Comparison of ENCODE assay signal across 8 mouse cellular contexts in the genomic region with DNA sequence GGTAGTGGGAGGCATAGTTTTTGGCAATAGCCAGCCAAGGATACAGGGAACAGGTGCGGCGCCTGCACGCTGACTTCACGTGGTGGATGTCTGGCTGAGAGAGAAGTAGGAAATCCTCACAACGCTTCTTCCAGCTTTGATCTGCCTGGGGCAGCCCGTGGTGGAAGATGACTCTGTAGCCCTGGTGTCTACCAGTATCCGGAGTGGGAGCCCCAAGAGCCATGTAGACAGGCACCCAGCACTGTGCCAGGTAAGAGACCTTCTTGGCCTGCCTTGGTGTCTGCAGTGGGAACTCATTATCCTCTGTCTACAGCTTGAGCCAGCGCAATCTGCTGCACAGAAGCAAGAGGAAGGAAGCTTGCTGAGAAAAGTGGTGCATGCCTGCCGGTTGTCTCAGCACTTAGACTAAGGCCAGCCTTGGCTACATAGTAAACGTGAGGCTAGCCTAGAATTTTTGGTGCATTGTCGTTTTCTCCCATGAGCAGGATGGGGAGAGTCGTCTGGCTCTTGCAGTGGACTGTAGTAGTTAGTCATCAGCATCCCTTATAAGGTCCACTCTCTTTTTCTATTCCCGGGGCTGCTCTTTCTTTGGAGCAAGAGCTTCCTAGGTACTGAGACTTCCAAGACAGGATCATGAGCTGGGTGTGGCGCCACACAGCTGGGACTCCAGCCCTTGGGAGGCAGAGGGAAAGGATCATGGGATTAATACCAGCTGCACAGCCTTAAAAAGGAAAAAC. TPM values are rescaled to one million over a fixed set of nuclear protein-coding genes. Genes with fewer than 3 reads are reported as not detected.
DNase-seq lines count a peak whose midpoint lies in the region; ATAC-seq and TF ChIP-seq lines count a peak whose summit lies in the region.

No protein-coding gene starts in this region.

- ATAC-seq in heart, embryonic 14.5 days (ENCODE audit: insufficient number of reproducible peaks, insufficient read depth, low FRiP score, low read depth) = no peak
- ATAC-seq in G1E (ENCODE audit: extremely low read depth, insufficient number of reproducible peaks, low FRiP score, poor library complexity, severe bottlenecking) = no peak
- no peak for ATAC-seq in hindbrain, embryonic 15.5 days (ENCODE audit: low FRiP score, low read depth)
- no peak for ATAC-seq in midbrain, embryonic 13.5 days

- H3K4me1 ChIP-seq in heart, embryonic 14.5 days (ENCODE audit: control insufficient read depth in 2 of 2, insufficient read depth in 2 of 2, low read length in 2 of 2) = peaks cover 7 to 11% of the 10 kb centered on the region in 2 experiments
- H3K4me1 ChIP-seq in G1E (ENCODE audit: insufficient read depth, low read depth, low read length) = peaks cover 88% of the 10 kb centered on the region
- peaks cover 34% of the 10 kb centered on the region for H3K4me1 ChIP-seq in hindbrain, embryonic 15.5 days (replicated peaks)
- peaks cover 18% of the 10 kb centered on the region for H3K4me1 ChIP-seq in midbrain, embryonic 13.5 days (replicated peaks)

- peak overlapping the region in 1 of 2 experiments; percentile 56; a peak in 2 of 4 replicates for H3K4me3 ChIP-seq in heart, embryonic 14.5 days (ENCODE audit: control insufficient read depth in 1 of 2, insufficient read depth in 1 of 2, low read depth in 1 of 2, low read length in 2 of 2)
- H3K4me3 ChIP-seq in G1E (ENCODE audit: low read depth, low read length) = peak overlapping the region; percentile 84
- H3K4me3 ChIP-seq in hindbrain, embryonic 15.5 days = peak overlapping the region; percentile 52
- peak overlapping the region; percentile 53 for H3K4me3 ChIP-seq in midbrain, embryonic 13.5 days (replicated peaks)

- no peaks in the 10 kb centered on the region for H3K9me3 ChIP-seq in heart, embryonic 14.5 days (ENCODE audit: control insufficient read depth, low read length)
- H3K9me3 ChIP-seq in G1E (replicated peaks) = no peaks in the 10 kb centered on the region
- no peaks in the 10 kb centered on the region for H3K9me3 ChIP-seq in hindbrain, embryonic 15.5 days
- H3K9me3 ChIP-seq in midbrain, embryonic 13.5 days = no peaks in the 10 kb centered on the region

- no peak overlapping the region for H3K9ac ChIP-seq in heart, embryonic 14.5 days (ENCODE audit: low read length)
- no peak overlapping the region for H3K9ac ChIP-seq in hindbrain, embryonic 15.5 days
- H3K9ac ChIP-seq in midbrain, embryonic 13.5 days (replicated peaks) = 0 out of 2 replicates have a peak overlapping the region, but pooled peaks have one; percentile 59

- no peak for DNase-seq in heart, adult 8-10 months (ENCODE audit: low spot score)
- no peak for DNase-seq in G1E (ENCODE audit: low spot score)
- no peak for DNase-seq in layer of hippocampus, postnatal 10 days (ENCODE audit: low spot score in 2 of 2)
- DNase-seq in layer of hippocampus, adult 9-10 months (ENCODE audit: low spot score) = no peak
- no peak for DNase-seq in testis, postnatal 10 days (ENCODE audit: low spot score)

- H3K27me3 ChIP-seq in heart, embryonic 14.5 days (ENCODE audit: control insufficient read depth, insufficient read depth, low read length) = no peaks in the 10 kb centered on the region
- H3K27me3 ChIP-seq in G1E (ENCODE audit: insufficient read depth, low read length) = no peaks in the 10 kb centered on the region
- no peaks in the 10 kb centered on the region for H3K27me3 ChIP-seq in hindbrain, embryonic 15.5 days
- H3K27me3 ChIP-seq in midbrain, embryonic 13.5 days = peaks cover 11% of the 10 kb centered on the region; the same call in 1 of the 2 replicates

- peaks cover 4% of the 10 kb centered on the region; the same call in 1 of the 2 replicates for H3K36me3 ChIP-seq in heart, embryonic 14.5 days (ENCODE audit: control insufficient read depth, insufficient read depth, low read length)
- H3K36me3 ChIP-seq in G1E (replicated peaks) = peaks cover 68% of the 10 kb centered on the region
- no peaks in the 10 kb centered on the region for H3K36me3 ChIP-seq in hindbrain, embryonic 15.5 days
- H3K36me3 ChIP-seq in midbrain, embryonic 13.5 days = peaks cover 10% of the 10 kb centered on the region; the same call in 1 of the 2 replicates

- H3K4me2 ChIP-seq in heart, embryonic 14.5 days (ENCODE audit: low read length) = peak overlapping the region; percentile 99
- peak overlapping the region; percentile 87 for H3K4me2 ChIP-seq in hindbrain, embryonic 15.5 days
- peak overlapping the region; percentile 70 for H3K4me2 ChIP-seq in midbrain, embryonic 13.5 days (replicated peaks)

- no peak for TF ChIP-seq CTCF in G1E (IDR thresholded peaks at IDR 0.05; ENCODE audit: low read depth, low read length)

- 72% methylated on average over 14 of the region's 14 CpGs for WGBS in heart, embryonic 14.5 days
- 83% methylated on average over 14 of the region's 14 CpGs for WGBS in hindbrain, embryonic 15.5 days
- WGBS in midbrain, embryonic 13.5 days = 84% methylated on average over 14 of the region's 14 CpGs

- no peak overlapping the region for H3K27ac ChIP-seq in heart, embryonic 14.5 days (replicated peaks in 1 of 2; ENCODE audit: control insufficient read depth in 1 of 2, insufficient read depth in 1 of 2, low read depth in 2 of 2, low read length in 2 of 2)
- no peak overlapping the region for H3K27ac ChIP-seq in hindbrain, embryonic 15.5 days (replicated peaks)
- H3K27ac ChIP-seq in midbrain, embryonic 13.5 days = no peak overlapping the region; the same call in 1 of the 2 replicates

RNA-seq across cellular contexts. Expression of a gene that starts 1.2 kb away (rescaled TPM):
- polyA plus RNA-seq in heart, embryonic 14.5 days (2014; fragmentation: Nextera tagmentation; extraction: Ambion mirVana) = 32.3 and 47.6 TPM in 2 replicates
- total RNA-seq in heart, adult 8-10 months (2022) = 10 to 100 TPM; 14.9 to 16.6 (median 16.1) TPM
- total RNA-seq in G1E (2014; fragmentation: Nextera tagmentation) = 119 and 123 TPM in 2 replicates
- total RNA-seq in G1E (2017) = 298 and 340 TPM in 2 replicates
- polyA plus RNA-seq in G1E (2012) = 64.1 and 97.1 TPM in 2 replicates
- 30.4 and 32.5 TPM in 2 replicates for polyA plus RNA-seq in hindbrain, embryonic 15.5 days (2015; fragmentation: Nextera tagmentation; extraction: Ambion mirVana)
- polyA plus RNA-seq in midbrain, embryonic 13.5 days (2015; fragmentation: Nextera tagmentation; extraction: Ambion mirVana) = 18.2 and 18.3 TPM in 2 replicates
- 10 to 100 TPM; 28.0 to 28.8 TPM for total RNA-seq in layer of hippocampus, postnatal 10 days (2021)

RNA-seq across cellular contexts. Expression of a gene that starts 17.1 kb away (rescaled TPM):
- polyA plus RNA-seq in heart, embryonic 14.5 days (2014; fragmentation: Nextera tagmentation; extraction: Ambion mirVana) = 0.53 and 0.54 TPM in 2 replicates
- 1 to 10 TPM; 1.1 to 1.7 (median 1.5) TPM for total RNA-seq in heart, adult 8-10 months (2022)
- total RNA-seq in G1E (2014; fragmentation: Nextera tagmentation) (not detected in 2 replicates), G1E (2017) (0.05 and 0.17 TPM in 2 replicates)
- polyA plus RNA-seq in G1E (2012) = 0.11 and 0.17 TPM in 2 replicates
- 0.35 and 0.41 TPM in 2 replicates for polyA plus RNA-seq in hindbrain, embryonic 15.5 days (2015; fragmentation: Nextera tagmentation; extraction: Ambion mirVana)
- polyA plus RNA-seq in midbrain, embryonic 13.5 days (2015; fragmentation: Nextera tagmentation; extraction: Ambion mirVana) = 0.10 TPM in 1 of 2 replicates, not detected in the other
- total RNA-seq in layer of hippocampus, postnatal 10 days (2021) = not detected

RNA-seq across cellular contexts. Expression of a gene that starts 28.7 kb away (rescaled TPM):
- 44.7 and 50.9 TPM in 2 replicates for polyA plus RNA-seq in heart, embryonic 14.5 days (2014; fragmentation: Nextera tagmentation; extraction: Ambion mirVana)
- total RNA-seq in heart, adult 8-10 months (2022) = 10 to 100 TPM; 20.4 to 25.7 (median 22.7) TPM
- total RNA-seq in G1E (2014; fragmentation: Nextera tagmentation) (30.6 and 31.7 TPM in 2 replicates), G1E (2017) (51.3 and 59.3 TPM in 2 replicates)
- 63.6 TPM in 2 replicates for polyA plus RNA-seq in G1E (2012)
- polyA plus RNA-seq in hindbrain, embryonic 15.5 days (2015; fragmentation: Nextera tagmentation; extraction: Ambion mirVana) = 81.6 and 82.8 TPM in 2 replicates
- 103 and 104 TPM in 2 replicates for polyA plus RNA-seq in midbrain, embryonic 13.5 days (2015; fragmentation: Nextera tagmentation; extraction: Ambion mirVana)
- 10 to 100 TPM; 53.4 to 59.6 TPM for total RNA-seq in layer of hippocampus, postnatal 10 days (2021)

RNA-seq across cellular contexts. Expression of a gene that starts 37.7 kb away (rescaled TPM):
- 14.7 and 15.0 TPM in 2 replicates for polyA plus RNA-seq in heart, embryonic 14.5 days (2014; fragmentation: Nextera tagmentation; extraction: Ambion mirVana)
- 10 to 100 TPM in 2 of 4 experiments, 1 to 10 TPM in 2; 7.8 to 13.7 (median 11.0) TPM for total RNA-seq in heart, adult 8-10 months (2022)
- total RNA-seq in G1E (2014; fragmentation: Nextera tagmentation) = 27.9 and 32.3 TPM in 2 replicates
- total RNA-seq in G1E (2017) = 0.99 and 1.6 TPM in 2 replicates
- polyA plus RNA-seq in G1E (2012) = 46.6 and 54.6 TPM in 2 replicates
- polyA plus RNA-seq in hindbrain, embryonic 15.5 days (2015; fragmentation: Nextera tagmentation; extraction: Ambion mirVana) = 16.6 and 18.6 TPM in 2 replicates
- polyA plus RNA-seq in midbrain, embryonic 13.5 days (2015; fragmentation: Nextera tagmentation; extraction: Ambion mirVana) = 18.5 and 19.6 TPM in 2 replicates
- total RNA-seq in layer of hippocampus, postnatal 10 days (2021) = 10 to 100 TPM; 11.5 to 12.0 TPM
